Comparison of ENCODE assay signal across 41 mouse cellular contexts in the genomic region with DNA sequence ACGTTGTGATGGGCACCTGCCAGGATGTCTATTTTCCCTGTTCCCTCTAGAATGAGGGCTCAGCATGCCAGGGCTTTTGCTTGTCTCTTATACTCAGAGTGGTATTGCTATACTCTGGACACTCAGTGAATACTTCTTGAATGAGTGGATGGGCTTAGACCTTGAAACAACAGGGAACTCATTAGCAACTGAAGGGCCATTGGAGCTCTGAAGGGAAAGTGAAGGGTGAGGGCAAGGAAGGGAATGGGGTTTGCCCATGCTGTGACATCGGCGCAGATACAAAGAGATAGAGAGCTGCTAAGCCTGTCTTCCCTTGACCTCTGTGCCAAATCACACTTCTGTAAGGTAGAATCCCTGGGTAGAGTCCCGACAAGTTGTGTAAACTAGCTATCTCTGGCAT. TPM values are rescaled to one million over a fixed set of nuclear protein-coding genes. Genes with fewer than 3 reads are reported as not detected.
"Had no signal": no experiment of that assay in that cellular context is flagged by ENCODE, and none has a peak within 500 bp of the region (broad histone marks: within the 10 kb centered on the region; RNA-seq: fewer than 3 reads in every experiment).

No protein-coding gene starts in this region.

- H3K4me1 ChIP-seq: heart, embryonic 10.5 days; heart, embryonic 12.5 days; hindbrain, embryonic 13.5 days; hindbrain, embryonic 15.5 days; kidney, embryonic 15.5 days; limb, embryonic 13.5 days; limb, embryonic 15.5 days; liver, embryonic 12.5 days had no signal

- H3K27me3 ChIP-seq: heart, embryonic 12.5 days; hindbrain, embryonic 13.5 days; hindbrain, embryonic 15.5 days; kidney, embryonic 15.5 days; limb, embryonic 13.5 days; limb, embryonic 15.5 days had no signal

- H3K36me3 ChIP-seq: heart, embryonic 10.5 days; heart, embryonic 12.5 days; hindbrain, embryonic 13.5 days; hindbrain, embryonic 15.5 days; kidney, embryonic 15.5 days; limb, embryonic 13.5 days; limb, embryonic 15.5 days; liver, embryonic 12.5 days had no signal

- H3K9me3 ChIP-seq: heart, embryonic 10.5 days; heart, embryonic 12.5 days; hindbrain, embryonic 13.5 days; hindbrain, embryonic 15.5 days; kidney, embryonic 15.5 days; limb, embryonic 13.5 days; limb, embryonic 15.5 days; liver, embryonic 12.5 days had no signal

- DNase-seq: gastrocnemius, postnatal 14 days; gastrocnemius, postnatal 36 days; heart, adult 18-20 months; heart, postnatal 10 days; kidney, adult 11 months; kidney, adult 2 months; kidney, adult 9 months; kidney, postnatal 14 days; kidney, postnatal 36 days; layer of hippocampus, adult 9-11 months; layer of hippocampus, postnatal 36 days; left cerebral cortex, postnatal 4 days had no signal

- H3K27ac ChIP-seq: heart, embryonic 10.5 days; hindbrain, embryonic 13.5 days; hindbrain, embryonic 15.5 days; hindbrain, postnatal 0 days; kidney, embryonic 15.5 days; kidney, postnatal 0 days; limb, embryonic 13.5 days; limb, embryonic 15.5 days; liver, embryonic 12.5 days; liver, embryonic 14.5 days had no signal

- ATAC-seq: hindbrain, postnatal 0 days; intestine, embryonic 16.5 days; liver, embryonic 12.5 days had no signal

- H3K9ac ChIP-seq: heart, embryonic 12.5 days; hindbrain, embryonic 13.5 days; hindbrain, embryonic 15.5 days; kidney, embryonic 15.5 days; limb, embryonic 13.5 days; limb, embryonic 15.5 days; liver, embryonic 12.5 days; liver, embryonic 14.5 days had no signal

- H3K4me2 ChIP-seq: heart, embryonic 12.5 days; hindbrain, embryonic 13.5 days; hindbrain, embryonic 15.5 days; kidney, embryonic 15.5 days; limb, embryonic 13.5 days; limb, embryonic 15.5 days; liver, embryonic 12.5 days had no signal

- H3K4me3 ChIP-seq: heart, embryonic 10.5 days; heart, embryonic 12.5 days; hindbrain, embryonic 13.5 days; hindbrain, embryonic 15.5 days; kidney, embryonic 15.5 days; limb, embryonic 13.5 days; limb, embryonic 15.5 days; liver, embryonic 12.5 days had no signal

RNA-seq across cellular contexts. Expression of a gene that starts 8.8 kb away (rescaled TPM):
- total RNA-seq: gastrocnemius, adult 18-20 months; gastrocnemius, adult 8-10 months; gastrocnemius, postnatal 14 days; gastrocnemius, postnatal 36 days; layer of hippocampus, adult 18-20 months; layer of hippocampus, adult 8-10 months; layer of hippocampus, postnatal 14 days; layer of hippocampus, postnatal 36 days; left cerebral cortex, adult 18-20 months; left cerebral cortex, adult 8-10 months; left cerebral cortex, postnatal 10 days; left cerebral cortex, postnatal 25 days; left cerebral cortex, postnatal 4 days; liver, adult 2 months had no signal

RNA-seq across cellular contexts. Expression of a gene that starts 40.0 kb away (rescaled TPM):
- total RNA-seq: gastrocnemius, postnatal 14 days; gastrocnemius, postnatal 36 days; heart, adult 18-20 months; heart, adult 8-10 months; heart, postnatal 10 days; heart, postnatal 25 days; hematopoietic stem cell, adult 5-6 weeks; layer of hippocampus, adult 18-20 months; layer of hippocampus, adult 8-10 months; layer of hippocampus, postnatal 14 days; layer of hippocampus, postnatal 36 days; left cerebral cortex, adult 8-10 months; left cerebral cortex, postnatal 10 days; left cerebral cortex, postnatal 25 days; liver, adult 2 months had no signal
- polyA plus RNA-seq: heart, embryonic 10.5 days; heart, embryonic 12.5 days; heart, embryonic 14.5 days; heart, embryonic 16.5 days; hindbrain, embryonic 11.5 days; hindbrain, embryonic 13.5 days; hindbrain, embryonic 15.5 days; intestine, embryonic 16.5 days; limb, embryonic 11.5 days; limb, embryonic 13.5 days; liver, adult 2 months; liver, embryonic 14.5 days had no signal
